Mouse (Mus musculus): ENCODE data around the gene Ces1d. TPM values are rescaled to one million over a fixed set of nuclear protein-coding genes. Genes with fewer than 3 reads are reported as not detected.

Gene Ces1d
- total RNA-seq, 1 experiment, result not detected

GRCm38 (mm10) chr8:93131233-93131980, 66.2 kb downstream of the Ces1d start, which contains the start of gene Ces1c:
TSS of gene Ces1c (minus strand) at chr8:93131283.
- Histone ChIP-seq H3K4me1 (ENCODE audit: control insufficient read depth in 2 of 2, insufficient read depth in 2 of 2, low read length in 2 of 2, poor library complexity in 1 of 2) (no peaks in the 10 kb centered on the region), H3K4me3 (ENCODE audit: insufficient read depth in 1 of 2, low read depth in 1 of 2, low read length in 2 of 2, poor library complexity in 1 of 2, severe bottlenecking in 1 of 2) (no peak within 1 kb of the TSS), H3K27ac (ENCODE audit: insufficient read depth, low read depth, low read length, poor library complexity, severe bottlenecking) (no peak within 1 kb of the TSS), H3K9ac (ENCODE audit: insufficient read depth, low read depth, low read length, poor library complexity, severe bottlenecking) (no peak within 1 kb of the TSS), H3K9me3 (ENCODE audit: control insufficient read depth, insufficient read depth, low read depth, low read length) (no peaks in the 10 kb centered on the region), H3K36me3 (ENCODE audit: control insufficient read depth, insufficient read depth, low read length, poor library complexity, severe bottlenecking) (no peaks in the 10 kb centered on the region)
- no peak for TF ChIP-seq MAFK (IDR thresholded peaks at IDR 0.05; ENCODE audit: insufficient read depth, low read depth, low read length)
- no peak for TF ChIP-seq ZNF384 (IDR thresholded peaks at IDR 0.05; ENCODE audit: low read depth, low read length)
- no peak for TF ChIP-seq ZC3H11A (IDR thresholded peaks at IDR 0.05; ENCODE audit: borderline replicate concordance, low read depth, low read length)
- TF ChIP-seq CHD2 (IDR thresholded peaks at IDR 0.05; ENCODE audit: low read depth, low read length), result no peak
- DNase-seq (ENCODE audit: low read depth, low spot score), result no peak
- in situ Hi-C loops (cut with MboI; ENCODE audit: low sequenced_read_pairs in 2 of 2, unreplicated experiment in 2 of 2), result no loop called here

- H3K36me3 ChIP-seq (ENCODE audit: control insufficient read depth, insufficient read depth, low read length, poor library complexity, severe bottlenecking), result no peaks in the 10 kb centered on the region
- H3K9me3 ChIP-seq (ENCODE audit: control insufficient read depth, insufficient read depth, low read depth, low read length), result no peaks in the 10 kb centered on the region
- in situ Hi-C loops (cut with MboI; ENCODE audit: low sequenced_read_pairs in 2 of 2, unreplicated experiment in 2 of 2), result no loop called here
- no peak for DNase-seq (ENCODE audit: low read depth, low spot score)
- TF ChIP-seq ZC3H11A (IDR thresholded peaks at IDR 0.05; ENCODE audit: borderline replicate concordance, low read depth, low read length), result no peak
- TF ChIP-seq HCFC1 (IDR thresholded peaks at IDR 0.05; ENCODE audit: borderline replicate concordance, insufficient read depth, low read length), result no peak
- no peak for TF ChIP-seq CHD2 (IDR thresholded peaks at IDR 0.05; ENCODE audit: low read depth, low read length)
- no peak for TF ChIP-seq ZNF384 (IDR thresholded peaks at IDR 0.05; ENCODE audit: low read depth, low read length)
- no peak for TF ChIP-seq MAFK (IDR thresholded peaks at IDR 0.05; ENCODE audit: insufficient read depth, low read depth, low read length)
- H3K4me3 ChIP-seq (ENCODE audit: insufficient read depth in 1 of 2, low read depth in 1 of 2, low read length in 2 of 2, poor library complexity in 1 of 2, severe bottlenecking in 1 of 2), result no peak overlapping the region
- H3K9ac ChIP-seq (ENCODE audit: insufficient read depth, low read depth, low read length, poor library complexity, severe bottlenecking), result no peak overlapping the region
- no peaks in the 10 kb centered on the region for H3K4me1 ChIP-seq (ENCODE audit: control insufficient read depth in 2 of 2, insufficient read depth in 2 of 2, low read length in 2 of 2, poor library complexity in 1 of 2)
- H3K27ac ChIP-seq (ENCODE audit: insufficient read depth, low read depth, low read length, poor library complexity, severe bottlenecking), result no peak overlapping the region
Observed at GRCm38 (mm10) chr8:93126476-93126875, 71.2 kb downstream of the Ces1d start.

- TF ChIP-seq MAFK (IDR thresholded peaks at IDR 0.05; ENCODE audit: insufficient read depth, low read depth, low read length), result no peak
- TF ChIP-seq HCFC1 (IDR thresholded peaks at IDR 0.05; ENCODE audit: borderline replicate concordance, insufficient read depth, low read length), result no peak
- no peak for TF ChIP-seq CHD2 (IDR thresholded peaks at IDR 0.05; ENCODE audit: low read depth, low read length)
- TF ChIP-seq ZC3H11A (IDR thresholded peaks at IDR 0.05; ENCODE audit: borderline replicate concordance, low read depth, low read length), result no peak
- no peak for TF ChIP-seq ZNF384 (IDR thresholded peaks at IDR 0.05; ENCODE audit: low read depth, low read length)
- in situ Hi-C loops (cut with MboI; ENCODE audit: low sequenced_read_pairs in 2 of 2, unreplicated experiment in 2 of 2), result no loop called here
- Histone ChIP-seq H3K4me3 (ENCODE audit: insufficient read depth in 1 of 2, low read depth in 1 of 2, low read length in 2 of 2, poor library complexity in 1 of 2, severe bottlenecking in 1 of 2) (no peak overlapping the region), H3K9ac (ENCODE audit: insufficient read depth, low read depth, low read length, poor library complexity, severe bottlenecking) (no peak overlapping the region), H3K27ac (ENCODE audit: insufficient read depth, low read depth, low read length, poor library complexity, severe bottlenecking) (no peak overlapping the region), H3K4me1 (ENCODE audit: control insufficient read depth in 2 of 2, insufficient read depth in 2 of 2, low read length in 2 of 2, poor library complexity in 1 of 2) (no peaks in the 10 kb centered on the region), H3K36me3 (ENCODE audit: control insufficient read depth, insufficient read depth, low read length, poor library complexity, severe bottlenecking) (no peaks in the 10 kb centered on the region), H3K9me3 (ENCODE audit: control insufficient read depth, insufficient read depth, low read depth, low read length) (no peaks in the 10 kb centered on the region)
- DNase-seq (ENCODE audit: low read depth, low spot score), result no peak
Observed at GRCm38 (mm10) chr8:93122005-93122404, 75.6 kb downstream of the Ces1d start.

Other genes with a start within 250 kb of the Ces1d start
- gene Slc6a2, start 237.8 kb downstream of the Ces1d start, total RNA-seq (2012; rRNA removed), result 0.05 and 0.62 TPM in 2 replicates
- gene Ces1a, start 149.6 kb downstream of the Ces1d start, total RNA-seq (2012; rRNA removed), result 0.27 TPM in 1 of 2 replicates, not detected in the other
- gene Ces1b, start 117.8 kb downstream of the Ces1d start, total RNA-seq (2012; rRNA removed), result 0.18 TPM in 1 of 2 replicates, not detected in the other
- gene Ces1c, start 66.6 kb downstream of the Ces1d start, total RNA-seq (2012; rRNA removed), result 0.79 and 0.85 TPM in 2 replicates
- gene Ces1e, start 31.8 kb upstream of the Ces1d start, total RNA-seq (2012; rRNA removed), result not detected in 2 replicates
- gene Ces1f, start 81.9 kb upstream of the Ces1d start, total RNA-seq (2012; rRNA removed), result not detected in 2 replicates
- 0.09 TPM in 1 of 2 replicates, not detected in the other for gene Ces1g, start 139.5 kb upstream of the Ces1d start, total RNA-seq (2012; rRNA removed)
- not detected in 2 replicates for gene Ces1h, start 181.9 kb upstream of the Ces1d start, total RNA-seq (2012; rRNA removed)